Mouse (Mus musculus) frontal cortex, postnatal 14 days (tissue): ENCODE data around the gene Ust.

ENCODE experiments used
- DNase-seq, 2 experiments: peaks; one replicate each; pipeline ENCODE4 v3.0.0; 2022; ENCODE audit warnings: low spot score in 2 of 2

Gene Ust

GRCm38 (mm10) chr10:8176351-8177053 is 342.1 kb downstream of the Ust start:
- DNase-seq: no peak

- DNase-seq: no peak
Observed at GRCm38 (mm10) chr10:8176008-8176350, 342.6 kb downstream of the Ust start.

- no peak for DNase-seq
Observed at GRCm38 (mm10) chr10:8174697-8175096, 343.9 kb downstream of the Ust start.

- no peak for DNase-seq
Observed at GRCm38 (mm10) chr10:8174230-8174629, 344.4 kb downstream of the Ust start.

GRCm38 (mm10) chr10:8173032-8173431 is 345.6 kb downstream of the Ust start:
- DNase-seq: no peak

GRCm38 (mm10) chr10:8171556-8171955 is 347.1 kb downstream of the Ust start:
- DNase-seq: no peak
